Mouse (Mus musculus) monocyte, adult 5-6 weeks (primary cell): ENCODE data around the gene Per3. TPM values are rescaled to one million over a fixed set of nuclear protein-coding genes. Genes with fewer than 3 reads are reported as not detected.

Experiments used
- ATAC-seq: fragments of 153-309, 156-312 bp; replicated peaks from 2 replicates; pipeline ENCODE4 v1.8.0; 2017; ENCODE audit warnings: mild to moderate bottlenecking; ENCODE audit not compliant: low TSS enrichment, insufficient number of reproducible peaks, severe bottlenecking, poor library complexity, low FRiP score
- total RNA-seq: library from RNA; stranded (forward); fragments of 200-1000, 200-491, 200-594 nt; gene quantifications from 3 replicates; pipeline ENCODE4 v1.2.3, GENCODE M21; 2017

Gene Per3
- total RNA-seq, 1 experiment from 2014 or later = 0.76 TPM

DNA sequence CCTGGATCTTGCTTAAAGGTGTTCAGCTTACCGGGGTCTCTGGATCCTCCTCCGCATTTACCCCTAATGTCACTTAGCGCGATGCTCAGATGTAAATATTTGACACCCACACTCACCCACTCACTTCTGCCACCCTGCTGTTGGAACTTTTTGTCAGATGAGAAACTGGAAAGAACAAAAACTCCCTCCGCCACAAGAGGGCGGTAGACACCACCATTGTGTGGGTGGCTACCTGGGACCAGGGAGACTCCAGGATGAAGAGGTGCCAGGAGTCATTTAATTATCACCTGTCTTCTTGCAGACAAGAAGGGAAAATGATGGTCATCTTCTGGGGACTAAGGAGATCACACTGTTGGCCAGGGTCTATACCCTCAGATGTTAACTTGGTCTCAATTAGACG lies 77.9 kb downstream of the Per3 start:
- ATAC-seq = no peak

DNA sequence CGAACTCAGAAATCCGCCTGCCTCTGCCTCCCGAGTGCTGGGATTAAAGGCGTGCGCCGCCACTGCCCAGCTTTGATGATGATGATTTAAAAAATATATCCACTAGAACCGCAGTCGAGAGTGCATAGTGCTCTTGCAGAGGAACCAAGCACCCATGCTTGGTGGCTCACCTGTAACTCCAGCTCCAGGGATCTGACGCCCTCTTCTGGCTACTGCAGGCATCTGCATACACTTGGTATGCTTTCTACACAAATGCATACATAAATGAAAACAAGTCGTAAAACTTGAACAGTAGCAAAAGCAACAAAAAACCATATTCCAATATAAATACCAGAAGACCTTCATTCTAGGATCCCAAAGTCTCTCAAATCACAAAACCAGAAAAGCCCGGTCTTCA lies 78.9 kb downstream of the Per3 start:
- no peak for ATAC-seq

DNA sequence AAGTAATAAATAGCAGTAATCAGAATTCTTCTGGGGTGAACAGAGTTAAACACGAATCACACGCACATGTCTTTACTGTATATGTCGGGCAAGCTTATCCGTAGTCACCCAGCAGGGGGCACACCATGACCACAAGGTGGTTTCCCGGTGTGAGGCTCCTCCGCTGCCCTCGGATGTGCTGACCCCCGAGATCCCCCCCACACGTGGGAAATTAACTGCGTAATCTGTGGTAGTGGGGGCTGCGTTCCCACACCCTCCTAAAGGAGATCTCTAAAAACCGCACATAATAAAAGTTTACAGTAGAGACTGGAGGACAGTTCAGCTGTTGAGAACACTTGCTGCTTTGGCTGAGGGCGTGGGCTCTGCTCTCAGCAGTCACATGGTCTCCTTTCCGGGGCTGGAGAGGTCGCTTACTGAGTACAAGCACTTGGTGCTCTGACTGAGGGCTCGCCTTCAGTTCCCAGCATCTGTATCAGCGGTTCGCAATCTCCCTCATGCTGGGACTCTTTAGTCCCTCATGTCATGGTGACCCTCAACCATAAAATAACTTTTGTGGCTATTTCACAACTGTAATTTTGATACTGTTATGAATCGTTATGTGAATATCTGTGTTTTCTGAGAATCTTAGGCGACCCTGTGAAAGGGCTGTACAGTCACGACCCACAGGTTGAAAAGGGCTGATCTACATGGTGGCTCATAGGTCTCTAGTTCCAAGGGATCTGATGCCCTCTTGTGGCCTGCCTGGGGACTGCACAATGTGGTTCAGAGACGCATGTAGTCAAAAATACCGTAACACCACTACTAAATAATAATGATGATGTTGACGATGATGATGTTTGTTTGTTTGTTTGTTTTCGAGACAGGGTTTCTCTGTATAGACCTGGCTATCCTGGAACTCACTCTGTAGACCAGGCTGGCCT lies 79.6 kb downstream of the Per3 start:
- ATAC-seq = peak; percentile 81

GRCm38 (mm10) chr4:150963711-150964110 lies 80.8 kb downstream of the Per3 start:
- no peak for ATAC-seq

DNA sequence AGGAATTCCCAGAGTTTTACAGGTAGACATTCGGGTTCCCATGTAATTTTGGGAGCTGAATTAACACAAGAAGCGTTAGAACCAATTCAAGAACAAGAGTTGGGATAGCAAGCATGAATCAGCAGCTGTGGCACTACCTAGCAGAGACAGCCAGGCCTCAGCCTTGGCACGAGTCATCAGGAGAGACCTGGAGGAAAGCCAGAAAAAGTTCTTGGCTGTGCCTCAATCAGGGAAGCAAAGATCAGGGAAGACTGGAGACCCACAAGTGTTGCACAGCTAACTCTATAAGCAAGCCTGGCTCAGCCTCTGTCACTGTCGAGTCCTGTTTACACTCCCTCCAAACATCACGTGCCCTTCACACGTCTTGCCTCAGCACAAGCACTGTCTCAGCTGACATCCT lies 82.2 kb downstream of the Per3 start:
- no peak for ATAC-seq

GRCm38 (mm10) chr4:150958536-150958935 lies 85.9 kb downstream of the Per3 start:
- ATAC-seq = no peak

DNA sequence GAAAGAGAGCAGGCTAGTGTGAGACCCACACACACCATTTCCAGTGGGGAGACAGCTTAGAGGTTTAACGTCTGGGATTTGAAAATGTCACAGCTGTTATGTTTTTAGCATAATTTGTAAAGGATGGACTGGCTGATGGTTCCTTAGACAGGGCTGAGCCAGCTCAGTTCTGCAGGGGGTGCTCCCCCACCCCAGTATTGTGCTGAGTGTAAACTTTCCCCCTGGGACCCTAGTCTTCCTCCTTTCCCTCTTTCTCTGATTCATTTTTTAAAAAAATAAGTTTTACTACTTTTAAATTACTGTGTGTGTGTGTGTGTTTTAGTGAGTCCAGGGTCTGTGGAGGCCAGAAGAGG lies 87.4 kb downstream of the Per3 start:
- ATAC-seq = no peak

DNA sequence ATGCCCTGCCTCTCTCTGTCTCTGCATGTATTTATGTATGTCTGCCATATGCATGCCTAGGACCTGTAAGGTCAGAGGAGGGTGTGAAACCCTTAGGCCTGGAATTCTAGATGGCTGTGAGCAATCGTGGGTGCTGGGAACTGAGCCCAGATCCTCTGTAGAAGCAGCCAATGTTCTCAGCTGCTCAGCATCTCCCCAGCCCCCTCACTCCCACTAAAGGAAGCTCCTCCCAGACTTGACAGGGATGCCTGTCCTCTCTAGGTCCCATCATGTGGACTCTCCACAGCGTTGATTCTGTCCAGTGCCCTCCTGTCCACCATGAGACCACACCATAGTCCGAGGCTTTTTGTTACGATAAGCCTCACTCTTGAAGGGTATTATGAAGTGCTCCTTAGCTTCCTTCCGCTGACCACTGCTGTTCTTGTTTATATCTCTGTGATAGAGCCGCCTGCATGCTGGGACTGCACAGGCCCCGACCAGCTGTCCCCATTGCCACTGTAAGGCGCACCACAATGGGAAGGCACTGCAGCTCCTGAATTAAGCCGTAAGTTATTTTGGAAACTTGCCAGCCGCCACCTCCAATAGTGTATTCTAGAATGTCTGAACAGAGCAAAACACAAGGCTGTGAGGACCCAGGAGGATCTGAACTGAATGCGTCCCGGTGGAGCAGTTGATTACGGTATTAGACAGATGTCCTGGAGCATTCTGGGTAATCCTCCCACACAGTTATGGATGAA lies 87.9 kb downstream of the Per3 start:
- no peak for ATAC-seq

Other genes with a start within 250 kb of the Per3 start
- gene Errfi1, start 190.7 kb downstream of the Per3 start, total RNA-seq = 18.2 to 25.1 TPM (median 23.4 TPM) in 3 replicates
- gene Park7, start 130.2 kb downstream of the Per3 start, total RNA-seq = 177 to 216 TPM (median 190 TPM) in 3 replicates
- gene Tnfrsf9, start 130.1 kb downstream of the Per3 start, total RNA-seq = 14.3 to 47.8 TPM (median 28.4 TPM) in 3 replicates
- gene Uts2, start 47.6 kb downstream of the Per3 start, total RNA-seq = not detected in 3 replicates
- gene Vamp3, start 13.3 kb upstream of the Per3 start, total RNA-seq = 110 to 133 TPM (median 127 TPM) in 3 replicates
- gene Gm13090, start 44.9 kb upstream of the Per3 start, total RNA-seq = not detected in 3 replicates